Mouse (Mus musculus): ENCODE data around the gene D13Ertd608e. TPM values are rescaled to one million over a fixed set of nuclear protein-coding genes. Genes with fewer than 3 reads are reported as not detected.
A peak's percentile ranks its signal among the peaks of the same experiment; 100 is the strongest.
"Not testable (repeated sequence)": the region's sequence is repeated elsewhere in the genome, so short reads cannot be mapped to it uniquely, and the experiment has no call there.

Gene D13Ertd608e
- polyA plus RNA-seq (2012; rRNA removed): not detected in 2 replicates

DNA sequence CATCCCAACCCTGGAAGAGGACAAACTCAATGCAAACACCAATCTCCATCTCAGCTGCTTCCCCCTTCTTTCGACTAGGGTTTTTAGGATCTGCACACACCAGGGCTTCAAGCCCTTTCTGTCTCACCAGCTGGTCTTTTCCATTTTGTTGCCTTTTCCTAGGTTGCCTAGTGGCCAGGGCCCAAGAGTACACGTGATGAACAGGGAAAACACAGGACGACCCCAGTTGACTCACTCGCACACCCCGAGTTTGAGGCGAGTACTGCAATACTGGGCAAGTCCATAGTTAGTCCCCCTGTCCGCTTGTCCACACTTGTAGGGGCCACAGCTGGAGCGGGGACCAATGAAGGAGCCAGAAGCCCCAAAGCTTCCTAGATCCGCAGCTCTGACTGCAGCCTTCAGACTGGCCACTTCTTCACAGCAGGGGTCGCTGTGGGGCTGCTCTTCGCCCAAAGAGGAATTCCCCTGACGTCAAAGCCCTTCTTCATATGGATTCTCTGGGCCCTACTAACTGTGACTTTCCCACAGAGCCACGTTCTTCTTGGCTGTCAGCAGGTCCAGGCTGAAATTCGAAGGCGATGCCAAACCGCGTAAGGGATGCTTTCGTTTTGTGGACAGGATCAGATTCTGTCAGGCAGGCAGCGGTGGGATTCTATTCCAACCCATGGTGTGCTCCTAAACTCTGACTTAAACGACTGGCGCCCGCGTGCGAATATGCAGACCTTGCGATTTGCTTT, at the start of gene D13Ertd608e:
TSS of gene D13Ertd608e (plus strand) at position 687 of the 737 bp plus-strand sequence.
- H3K4me1 ChIP-seq (ENCODE audit: control insufficient read depth, insufficient read depth, low read length); H3K4me3 ChIP-seq (ENCODE audit: control insufficient read depth, low read depth, low read length); H3K27me3 ChIP-seq (ENCODE audit: control insufficient read depth, insufficient read depth, low read length); H3K36me3 ChIP-seq (ENCODE audit: control insufficient read depth, insufficient read depth, low read length); H3K27ac ChIP-seq (ENCODE audit: control insufficient read depth, insufficient read depth, low read depth, low read length): not testable (repeated sequence)
- TF ChIP-seq CTCF (IDR thresholded peaks at IDR 0.05; ENCODE audit: control insufficient read depth, insufficient read depth, insufficient replicate concordance, low read depth, low read length): peak; percentile 18; the same call in 1 of the 2 replicates

GRCm38 (mm10) chr13:119789851-119790717, 45.7 kb upstream of the D13Ertd608e start:
- Histone ChIP-seq H3K27ac (ENCODE audit: control insufficient read depth, insufficient read depth, low read depth, low read length) (peak overlapping the region; percentile 96), H3K4me1 (ENCODE audit: control insufficient read depth, insufficient read depth, low read length) (peaks cover 7% of the 10 kb centered on the region), H3K27me3 (ENCODE audit: control insufficient read depth, insufficient read depth, low read length) (no peaks in the 10 kb centered on the region), H3K4me3 (ENCODE audit: control insufficient read depth, low read depth, low read length) (peak overlapping the region; percentile 97), H3K36me3 (ENCODE audit: control insufficient read depth, insufficient read depth, low read length) (no peaks in the 10 kb centered on the region)
- no peak for TF ChIP-seq CTCF (IDR thresholded peaks at IDR 0.05; ENCODE audit: control insufficient read depth, insufficient read depth, insufficient replicate concordance, low read depth, low read length)
- TF ChIP-seq POLR2A (IDR thresholded peaks at IDR 0.05; ENCODE audit: control insufficient read depth, low read depth, low read length): peak; percentile 13; the same call in 1 of the 2 replicates

GRCm38 (mm10) chr13:119790761-119791579, 44.8 kb upstream of the D13Ertd608e start, which contains the start of gene Zfp131:
Gene Zfp131, minus strand, starts transcription at chr13:119790889.
- H3K36me3 ChIP-seq (ENCODE audit: control insufficient read depth, insufficient read depth, low read length): no peaks in the 10 kb centered on the region
- peak; percentile 1; the same call in 1 of the 2 replicates for TF ChIP-seq POLR2A (IDR thresholded peaks at IDR 0.05; ENCODE audit: control insufficient read depth, low read depth, low read length)
- no peak for TF ChIP-seq CTCF (IDR thresholded peaks at IDR 0.05; ENCODE audit: control insufficient read depth, insufficient read depth, insufficient replicate concordance, low read depth, low read length)
- no peaks in the 10 kb centered on the region for H3K27me3 ChIP-seq (ENCODE audit: control insufficient read depth, insufficient read depth, low read length)
- H3K4me1 ChIP-seq (ENCODE audit: control insufficient read depth, insufficient read depth, low read length): peaks cover 9% of the 10 kb centered on the region
- peak within 1 kb of the TSS; percentile 96 for H3K27ac ChIP-seq (ENCODE audit: control insufficient read depth, insufficient read depth, low read depth, low read length)
- peak within 1 kb of the TSS; percentile 97 for H3K4me3 ChIP-seq (ENCODE audit: control insufficient read depth, low read depth, low read length)

DNA sequence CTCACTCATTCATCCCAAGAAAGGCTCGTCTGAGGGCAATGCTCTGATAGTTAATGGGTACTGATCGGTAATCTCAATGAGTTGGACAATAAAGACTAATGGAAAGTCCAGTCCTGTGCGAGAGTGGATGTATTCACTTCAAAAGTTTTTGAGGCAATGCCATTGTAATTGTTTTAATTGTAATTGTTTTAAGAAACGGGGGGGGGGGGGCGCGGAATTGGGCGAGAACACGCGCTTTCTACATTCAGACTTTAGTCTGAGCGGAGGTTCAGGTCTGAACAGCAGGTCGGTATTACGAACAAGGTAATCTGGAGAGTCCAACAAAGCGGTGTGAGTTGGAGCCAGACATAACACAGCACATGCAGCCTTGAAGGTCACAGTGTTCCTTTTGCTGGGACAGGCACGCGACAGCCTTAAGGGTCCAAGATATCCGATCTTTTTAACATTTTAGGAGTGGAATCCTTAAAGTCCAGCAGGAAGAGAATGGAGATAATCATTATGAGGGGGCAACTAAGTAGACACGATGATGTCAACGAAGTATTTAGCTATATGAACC, 44.1 kb upstream of the D13Ertd608e start:
- H3K36me3 ChIP-seq (ENCODE audit: control insufficient read depth, insufficient read depth, low read length): no peaks in the 10 kb centered on the region
- TF ChIP-seq CTCF (IDR thresholded peaks at IDR 0.05; ENCODE audit: control insufficient read depth, insufficient read depth, insufficient replicate concordance, low read depth, low read length) (no peak), POLR2A (IDR thresholded peaks at IDR 0.05; ENCODE audit: control insufficient read depth, low read depth, low read length) (no peak)
- H3K4me1 ChIP-seq (ENCODE audit: control insufficient read depth, insufficient read depth, low read length): peaks cover 9% of the 10 kb centered on the region
- H3K4me3 ChIP-seq (ENCODE audit: control insufficient read depth, low read depth, low read length): peak overlapping the region; percentile 97
- peak overlapping the region; percentile 93 for H3K27ac ChIP-seq (ENCODE audit: control insufficient read depth, insufficient read depth, low read depth, low read length)
- H3K27me3 ChIP-seq (ENCODE audit: control insufficient read depth, insufficient read depth, low read length): no peaks in the 10 kb centered on the region

DNA sequence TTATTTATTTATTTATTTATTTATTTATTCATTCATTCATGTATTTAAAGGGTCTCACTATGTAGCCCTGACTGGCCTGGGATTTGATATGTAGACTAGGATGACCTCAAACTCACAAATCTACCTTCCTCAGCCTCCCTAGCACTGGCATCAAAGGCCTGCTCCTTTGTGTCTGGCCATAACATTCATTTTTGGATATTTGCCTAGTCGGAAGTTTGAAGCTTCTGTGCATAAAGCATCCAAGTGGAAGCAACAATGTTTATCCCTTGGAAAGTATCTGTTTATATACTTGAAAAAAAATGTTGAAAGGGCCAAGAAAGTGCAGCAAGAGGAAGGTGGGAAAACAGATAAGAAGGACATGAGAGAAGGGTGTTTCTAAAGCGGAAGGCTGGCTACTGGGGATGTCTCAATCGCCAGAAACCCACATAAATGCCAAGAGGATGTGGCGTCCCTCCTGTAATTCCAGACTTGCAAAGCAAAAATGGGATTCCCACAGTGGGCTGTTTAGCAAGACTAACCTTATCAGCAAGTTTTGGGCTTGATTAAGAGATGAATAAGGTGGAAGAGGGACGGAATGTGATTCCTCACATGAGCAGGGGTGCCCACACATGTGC, 42.9 kb upstream of the D13Ertd608e start:
- H3K27me3 ChIP-seq (ENCODE audit: control insufficient read depth, insufficient read depth, low read length): no peaks in the 10 kb centered on the region
- peaks cover 9% of the 10 kb centered on the region for H3K4me1 ChIP-seq (ENCODE audit: control insufficient read depth, insufficient read depth, low read length)
- TF ChIP-seq POLR2A (IDR thresholded peaks at IDR 0.05; ENCODE audit: control insufficient read depth, low read depth, low read length): no peak
- no peak for TF ChIP-seq CTCF (IDR thresholded peaks at IDR 0.05; ENCODE audit: control insufficient read depth, insufficient read depth, insufficient replicate concordance, low read depth, low read length)
- no peak overlapping the region for H3K27ac ChIP-seq (ENCODE audit: control insufficient read depth, insufficient read depth, low read depth, low read length)
- H3K4me3 ChIP-seq (ENCODE audit: control insufficient read depth, low read depth, low read length): no peak overlapping the region
- H3K36me3 ChIP-seq (ENCODE audit: control insufficient read depth, insufficient read depth, low read length): no peaks in the 10 kb centered on the region

GRCm38 (mm10) chr13:119797656-119798055, 38.1 kb upstream of the D13Ertd608e start:
- Histone ChIP-seq H3K4me3 (ENCODE audit: control insufficient read depth, low read depth, low read length) (no peak overlapping the region), H3K27me3 (ENCODE audit: control insufficient read depth, insufficient read depth, low read length) (no peaks in the 10 kb centered on the region), H3K27ac (ENCODE audit: control insufficient read depth, insufficient read depth, low read depth, low read length) (no peak overlapping the region), H3K4me1 (ENCODE audit: control insufficient read depth, insufficient read depth, low read length) (0 out of 2 replicates have a peak, but pooled peaks cover 2% of the 10 kb centered on the region), H3K36me3 (ENCODE audit: control insufficient read depth, insufficient read depth, low read length) (no peaks in the 10 kb centered on the region)
- TF ChIP-seq CTCF (IDR thresholded peaks at IDR 0.05; ENCODE audit: control insufficient read depth, insufficient read depth, insufficient replicate concordance, low read depth, low read length) (no peak), POLR2A (IDR thresholded peaks at IDR 0.05; ENCODE audit: control insufficient read depth, low read depth, low read length) (no peak)
